Mouse (Mus musculus) ES-E14 (cell line): ENCODE results near the gene Dnph1.

Source experiments
- CHD2 ChIP-seq: IDR thresholded peaks from 2 replicates; pipeline ENCODE4 v1.6.1; 2014; ENCODE audit warnings: mild to moderate bottlenecking, low read depth, low read length, inconsistent platforms
- ZC3H11A ChIP-seq: IDR thresholded peaks from 2 replicates; pipeline ENCODE4 v1.6.1; 2012; ENCODE audit warnings: low read depth, mild to moderate bottlenecking, inconsistent platforms, low read length, borderline replicate concordance

DNA sequence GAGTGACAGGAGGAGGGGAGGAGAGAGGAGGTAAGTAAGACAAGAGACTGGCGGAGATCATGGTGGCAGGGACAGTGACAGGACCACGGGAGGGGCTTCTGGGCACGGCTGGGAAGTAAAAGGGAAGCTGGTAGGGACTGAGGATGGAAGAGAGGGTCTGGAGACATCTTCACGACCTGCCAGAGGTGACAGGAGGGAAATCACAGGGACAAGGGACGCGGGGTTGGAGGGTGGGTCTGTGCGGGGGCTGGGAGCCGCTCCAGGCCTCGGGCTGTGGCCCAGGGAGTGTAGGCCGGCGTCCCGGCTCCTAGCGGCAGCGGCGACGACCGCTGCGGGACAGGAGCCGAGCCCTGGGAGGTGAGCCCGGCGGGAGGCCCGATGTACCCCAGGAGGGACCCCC, 9.5 kb upstream of the Dnph1 start:
- no peak for TF ChIP-seq CHD2
- TF ChIP-seq ZC3H11A, result no peak
